Mouse (Mus musculus): ENCODE data around the gene Iqsec3.
"Not testable (repeated sequence)": the region's sequence is repeated elsewhere in the genome, so short reads cannot be mapped to it uniquely, and the experiment has no call there.

Iqsec3 gene

DNA sequence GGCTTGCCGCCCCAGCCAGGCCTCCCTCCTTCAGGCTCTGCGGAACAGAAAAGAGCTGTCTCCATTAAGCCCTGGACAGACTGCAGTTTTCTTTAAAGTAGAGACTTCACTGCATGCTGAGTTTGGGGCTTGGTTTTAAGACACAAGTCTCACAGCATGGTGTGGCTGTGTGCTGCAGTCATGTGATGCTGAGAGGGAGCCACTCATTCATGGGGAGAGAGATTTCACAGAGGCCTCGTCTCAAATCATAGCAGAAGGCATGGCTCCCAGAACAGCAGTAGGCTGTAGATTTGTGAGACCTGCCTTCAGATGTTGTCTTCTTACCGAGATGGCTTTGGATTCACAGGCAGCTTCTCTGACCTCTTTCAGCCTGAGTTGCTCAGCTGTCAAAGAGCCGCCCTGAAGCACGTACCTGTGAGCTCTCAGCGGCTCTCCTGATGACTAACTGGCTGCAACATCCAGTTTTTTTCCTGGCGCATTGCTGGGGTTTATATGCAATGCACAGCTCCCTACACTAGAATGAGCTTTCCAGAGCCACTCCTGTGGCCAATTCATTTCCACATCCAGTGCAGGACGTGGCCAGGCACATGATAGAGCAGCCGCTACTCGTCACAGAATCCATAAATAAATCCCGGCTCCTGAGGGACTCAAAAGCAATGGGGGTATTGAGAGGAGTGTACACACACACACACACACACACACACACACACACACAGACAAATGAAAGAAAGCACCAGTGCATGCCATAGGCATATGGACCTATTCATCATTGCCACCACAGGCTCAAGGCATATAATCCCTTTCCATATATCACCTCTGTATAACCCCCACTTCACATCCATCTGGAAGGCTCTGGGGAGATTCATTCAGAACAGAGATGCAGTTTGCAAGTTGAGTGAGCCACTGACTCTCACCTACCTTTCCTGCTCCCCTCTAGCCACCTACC lies 18.7 kb downstream of the Iqsec3 start:
- no peak for DNase-seq (ENCODE audit: low spot score)

DNA sequence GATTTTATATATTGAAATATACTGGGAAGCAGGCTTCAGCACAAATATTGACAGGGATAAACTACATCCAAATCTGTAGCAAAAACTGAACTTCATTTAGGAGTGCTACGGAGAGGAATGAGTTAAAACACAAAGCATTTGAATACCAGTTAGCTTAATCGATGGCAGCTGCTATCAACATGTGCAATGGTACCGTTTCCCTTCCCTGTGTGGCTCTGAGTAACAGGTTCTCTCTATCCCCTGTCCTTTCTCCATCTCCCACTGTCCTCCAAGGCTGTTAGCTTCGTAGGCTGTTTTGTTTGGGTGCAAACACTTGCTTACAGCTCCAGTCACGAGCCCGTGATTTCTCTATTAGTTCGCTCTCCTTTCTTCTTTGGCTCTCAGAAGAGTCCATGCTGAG lies 19.7 kb downstream of the Iqsec3 start:
- DNase-seq (ENCODE audit: low spot score) = no peak

DNA sequence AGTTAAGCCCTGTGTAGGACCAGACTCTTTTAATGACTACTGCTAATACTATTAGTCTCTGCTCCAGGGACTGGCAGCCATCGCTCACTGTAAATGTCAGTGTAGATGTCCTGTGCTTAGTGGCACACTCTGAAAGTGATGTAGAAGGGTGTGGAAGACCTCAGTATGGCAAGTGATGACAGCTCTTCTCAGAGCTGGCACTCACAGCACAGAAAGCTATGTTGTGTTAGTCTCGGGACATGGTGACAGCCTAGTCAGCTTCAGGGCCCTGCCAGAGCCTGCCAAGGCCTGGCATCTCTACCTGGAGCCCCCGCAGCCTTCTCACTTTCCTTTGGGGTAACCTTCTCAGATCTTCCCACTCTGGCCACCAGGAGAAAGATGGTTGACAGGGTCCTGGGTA lies 21.8 kb downstream of the Iqsec3 start:
- no peak for DNase-seq (ENCODE audit: low spot score)

DNA sequence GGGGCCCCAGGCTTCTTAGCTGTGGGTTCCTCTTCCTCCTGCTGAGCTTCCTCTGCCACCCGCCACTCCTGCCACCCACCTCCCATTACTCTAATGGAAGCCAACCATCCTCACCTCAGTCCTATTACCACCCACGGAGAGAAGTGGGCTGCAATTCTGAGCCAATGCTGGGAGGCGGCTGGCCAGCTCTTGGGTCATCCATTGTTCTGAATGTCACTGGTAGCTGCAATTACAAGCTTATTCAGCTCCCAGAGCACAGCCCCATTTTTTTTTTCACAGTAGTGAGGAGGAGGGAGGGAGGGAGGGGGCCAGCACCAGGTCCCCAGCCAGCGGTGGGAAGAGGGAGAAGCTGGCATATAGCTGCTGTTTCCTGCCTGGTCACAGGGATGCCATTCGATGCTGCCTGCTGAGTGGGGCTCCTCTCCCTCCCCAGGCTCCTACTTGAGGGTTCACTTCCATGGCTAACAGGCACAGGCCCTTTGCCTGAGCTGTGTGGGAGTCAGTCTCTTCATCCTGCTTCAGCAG lies 32.7 kb downstream of the Iqsec3 start:
- no peak for DNase-seq (ENCODE audit: low spot score)

DNA sequence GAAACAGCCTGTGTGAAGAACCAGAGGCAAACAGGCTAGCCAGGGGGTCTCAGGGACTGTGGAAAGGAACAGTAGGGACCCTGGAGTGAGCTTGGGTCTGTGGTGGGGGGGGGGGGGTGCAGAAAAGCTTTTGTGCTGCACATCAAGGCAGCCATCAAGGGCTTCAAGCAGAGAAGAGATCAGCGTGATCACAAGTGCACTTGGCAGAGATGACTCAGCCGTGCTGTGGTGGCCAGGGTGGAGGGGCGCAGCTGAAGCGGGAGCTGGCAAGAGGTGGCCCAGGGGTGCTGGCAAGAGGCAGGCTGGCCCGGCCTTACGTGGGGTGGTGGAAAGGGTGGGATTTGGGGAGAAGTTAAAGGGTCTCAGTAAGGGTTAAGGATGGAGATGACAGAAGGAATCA lies 48.6 kb downstream of the Iqsec3 start:
- DNase-seq (ENCODE audit: low spot score) = no peak

DNA sequence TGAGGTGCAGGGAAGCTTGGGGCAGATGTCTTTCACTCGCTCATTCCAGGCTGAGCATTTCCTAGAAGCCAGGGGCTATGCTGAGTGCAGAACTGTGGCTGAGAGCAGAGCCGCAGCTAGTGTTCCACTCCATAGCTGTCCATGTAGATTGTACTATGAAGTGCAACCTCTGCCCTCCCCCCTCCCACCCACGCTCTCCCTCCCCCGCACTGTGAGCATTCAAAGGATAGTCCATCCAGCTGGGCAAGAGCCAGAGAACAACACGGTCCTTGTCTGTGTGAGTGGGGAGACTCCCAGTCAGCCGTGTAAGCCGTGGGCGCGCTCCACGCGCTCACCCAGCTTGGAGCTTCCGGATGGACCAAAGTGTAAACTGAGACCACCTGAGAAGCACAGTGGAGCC lies 49.1 kb downstream of the Iqsec3 start:
- no peak for DNase-seq (ENCODE audit: low spot score)

DNA sequence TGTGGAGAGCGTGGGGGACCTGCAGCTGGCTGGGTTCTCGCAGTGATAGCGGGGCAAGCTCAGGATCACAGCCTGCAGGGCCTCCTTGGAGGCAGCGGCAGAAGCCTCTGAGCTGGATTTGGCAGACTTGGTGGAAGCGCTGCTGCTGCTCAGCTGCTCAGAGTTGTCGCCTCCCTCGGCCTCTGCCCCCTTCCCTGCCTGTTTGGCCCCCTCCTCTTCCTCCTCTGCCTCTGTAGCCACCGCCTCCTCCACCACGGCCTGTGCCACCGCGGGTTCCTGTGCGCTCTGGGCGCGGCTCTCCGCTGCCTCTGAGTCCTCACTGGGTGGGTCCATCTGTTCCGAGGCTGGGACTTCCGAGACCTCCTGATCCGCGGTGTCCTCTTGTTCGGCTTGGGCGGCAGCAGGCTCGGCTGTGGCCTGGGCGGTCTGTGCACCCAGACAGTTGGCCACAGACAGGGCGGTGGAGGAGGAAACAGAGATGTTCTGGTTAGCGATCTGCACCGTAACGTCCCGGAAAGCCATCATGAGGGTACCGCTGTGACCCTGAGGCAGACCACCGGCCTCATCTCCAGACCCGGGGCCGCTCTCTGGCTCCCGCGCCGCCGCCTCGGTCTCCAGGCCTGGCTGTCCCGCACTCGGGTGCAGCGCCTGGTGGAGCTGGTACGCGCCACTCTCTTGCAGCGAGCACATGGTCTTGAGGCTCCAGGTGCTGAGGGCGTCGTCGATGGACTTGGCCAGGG lies 60.8 kb downstream of the Iqsec3 start:
- DNase-seq (ENCODE audit: low spot score) = no peak

DNA sequence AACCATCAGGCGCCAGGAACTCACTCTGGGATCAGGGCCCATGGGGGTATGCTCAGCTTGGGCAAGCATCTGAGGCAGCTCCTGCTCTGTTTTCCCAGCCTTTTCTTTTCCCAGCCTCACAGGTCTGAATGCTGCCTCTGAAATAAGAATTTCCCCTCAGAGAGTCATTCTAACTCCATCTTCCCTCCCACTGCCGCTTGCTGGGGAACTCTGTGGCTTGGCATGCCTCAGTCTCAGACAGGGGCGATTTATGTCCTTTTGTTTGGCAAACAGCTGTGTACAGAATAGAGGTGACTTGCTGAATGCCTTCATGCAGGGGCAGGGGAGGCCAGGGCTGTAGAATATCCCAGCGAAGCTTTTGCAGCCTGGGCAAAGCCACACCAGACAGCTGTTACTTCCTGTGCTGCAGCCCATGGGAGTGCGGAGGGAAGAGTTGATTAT lies 65.9 kb downstream of the Iqsec3 start:
- no peak for DNase-seq (ENCODE audit: low spot score)

DNA sequence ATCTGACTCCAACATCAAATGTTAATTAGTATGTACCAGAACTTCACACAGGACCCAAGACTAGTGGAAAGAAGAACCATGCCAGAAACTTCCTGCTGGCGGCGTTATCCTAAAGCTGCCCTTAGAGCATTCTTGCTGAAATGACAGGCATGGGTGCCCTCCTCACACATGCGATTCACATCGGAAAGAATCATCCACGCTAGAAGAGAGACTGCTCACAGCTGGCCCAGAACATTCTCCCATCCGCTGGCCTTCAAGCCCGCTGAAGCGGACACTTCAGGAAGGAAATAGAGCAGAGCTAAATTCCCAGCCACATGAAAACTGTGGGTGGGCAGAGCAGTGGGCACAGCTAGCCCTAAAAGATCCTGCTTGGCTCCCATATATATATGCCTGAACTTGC lies 68.2 kb downstream of the Iqsec3 start:
- no peak for DNase-seq (ENCODE audit: low spot score)

DNA sequence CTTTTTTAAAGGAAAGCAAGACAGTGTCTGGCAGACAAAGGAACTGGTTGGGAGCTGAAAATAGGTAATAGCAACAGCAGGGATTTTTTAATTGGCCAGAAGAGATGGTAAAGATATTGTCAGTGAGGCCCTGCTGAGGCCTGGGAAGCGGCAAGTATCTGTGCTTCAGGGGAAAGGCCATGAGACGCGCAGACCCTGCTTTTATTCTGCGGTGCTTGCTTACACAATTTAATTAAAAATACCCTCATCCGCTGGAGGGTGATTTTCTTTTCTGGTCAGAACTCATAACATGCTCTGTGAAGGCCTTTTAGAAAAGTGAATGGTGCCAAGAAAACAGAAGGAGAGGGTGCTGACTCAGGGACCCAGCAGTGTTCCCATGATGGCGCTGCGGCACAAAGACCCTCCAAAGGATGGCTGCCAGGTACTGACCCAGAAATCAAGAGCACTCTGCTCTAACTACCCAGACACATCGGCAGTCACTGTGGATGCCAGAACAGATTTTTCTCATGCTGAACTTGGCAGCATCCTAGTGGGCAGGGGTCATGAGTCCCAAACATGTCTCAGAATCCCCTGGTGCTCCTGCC lies 70.7 kb downstream of the Iqsec3 start:
- DNase-seq (ENCODE audit: low spot score) = no peak

DNA sequence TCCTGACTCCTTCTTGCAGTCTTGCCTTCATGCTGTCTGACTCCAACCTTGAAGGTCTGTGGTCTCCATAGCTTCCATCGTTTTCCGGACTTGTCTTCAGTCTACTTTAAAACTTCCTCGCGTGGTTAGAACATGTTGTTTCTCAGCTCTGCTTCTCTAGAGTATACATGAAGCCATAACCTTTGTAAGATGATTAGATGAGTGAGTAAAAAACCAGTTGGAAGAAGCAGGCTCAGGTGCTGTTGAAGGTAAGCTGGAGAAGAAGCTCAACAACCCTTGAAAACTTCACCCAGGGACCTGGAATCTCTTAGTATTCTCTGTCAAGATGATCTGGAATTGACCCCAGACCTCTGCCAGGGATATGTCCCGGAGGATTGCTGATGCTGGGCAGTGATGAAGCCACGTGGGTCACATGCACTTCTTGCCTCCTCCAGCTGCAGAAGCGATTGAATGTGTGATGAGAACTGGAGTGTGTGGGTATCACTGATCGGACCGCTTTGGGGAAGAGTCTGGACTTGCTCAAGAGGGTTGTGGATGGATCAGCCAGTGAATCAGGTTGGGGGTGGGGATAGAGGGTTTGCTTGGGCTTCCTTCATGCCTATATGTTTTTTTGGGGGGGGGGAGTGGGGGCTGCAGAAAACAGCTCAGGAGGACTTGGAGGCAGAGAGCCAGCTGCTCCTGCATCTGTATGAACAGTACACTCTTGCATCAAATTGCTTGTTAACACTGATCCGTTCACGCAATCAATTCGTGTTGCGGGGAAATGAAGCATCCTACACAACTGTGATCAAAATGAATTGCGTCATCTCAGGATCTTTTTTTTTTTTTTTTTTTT lies 71.4 kb downstream of the Iqsec3 start:
- DNase-seq (ENCODE audit: low spot score) = no peak

DNA sequence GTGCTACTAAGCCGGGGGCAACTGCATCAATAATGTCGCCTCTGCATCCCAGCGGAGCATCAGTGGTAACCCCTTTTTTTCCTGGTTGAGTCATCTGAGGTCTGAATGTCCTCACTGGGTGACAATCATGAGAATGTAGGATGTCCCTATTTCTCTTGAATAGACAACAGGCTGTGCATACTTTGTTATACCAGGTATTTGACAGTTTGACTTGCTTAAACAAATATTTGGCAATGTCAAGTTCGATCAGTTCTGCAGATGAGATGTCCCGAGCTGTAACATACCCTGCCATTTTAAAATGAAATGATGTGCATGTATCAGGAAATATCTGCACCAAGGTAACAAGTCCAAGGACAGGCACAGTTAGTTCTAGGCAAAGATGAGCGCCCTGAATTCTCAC lies 72.3 kb downstream of the Iqsec3 start:
- no peak for DNase-seq (ENCODE audit: low spot score)

DNA sequence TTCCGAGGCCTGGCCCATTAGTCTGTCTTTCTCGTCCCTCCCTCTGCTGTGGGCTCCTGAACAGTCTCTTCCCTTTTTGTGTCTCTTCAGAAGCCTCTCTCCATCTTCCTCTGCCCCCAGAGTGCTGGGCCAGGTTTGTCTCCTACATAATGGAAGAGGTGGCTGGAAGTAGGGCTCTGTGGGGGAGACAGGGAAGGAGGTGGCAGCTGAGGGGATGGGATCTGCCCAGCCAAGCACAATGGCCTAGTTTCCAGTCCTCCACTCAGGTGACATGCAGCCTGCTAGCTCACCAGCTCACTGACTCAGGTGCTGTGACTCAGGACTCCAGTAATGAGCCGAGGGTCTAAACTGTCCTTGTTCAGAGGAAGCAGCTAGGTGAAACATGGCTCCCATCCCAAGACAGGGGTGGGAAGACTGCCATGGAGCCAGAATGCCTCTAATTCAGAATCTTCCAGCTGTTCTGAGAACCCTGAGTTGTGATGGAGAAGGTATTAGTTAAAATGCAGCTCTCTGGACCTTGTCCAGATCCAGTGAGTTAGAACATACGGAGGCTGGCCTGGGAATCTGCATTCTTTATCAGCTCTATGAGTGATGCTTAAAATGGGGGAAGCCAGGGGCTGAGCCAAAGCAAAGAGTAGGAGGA lies 80.7 kb downstream of the Iqsec3 start:
- DNase-seq (ENCODE audit: low spot score) = no peak

DNA sequence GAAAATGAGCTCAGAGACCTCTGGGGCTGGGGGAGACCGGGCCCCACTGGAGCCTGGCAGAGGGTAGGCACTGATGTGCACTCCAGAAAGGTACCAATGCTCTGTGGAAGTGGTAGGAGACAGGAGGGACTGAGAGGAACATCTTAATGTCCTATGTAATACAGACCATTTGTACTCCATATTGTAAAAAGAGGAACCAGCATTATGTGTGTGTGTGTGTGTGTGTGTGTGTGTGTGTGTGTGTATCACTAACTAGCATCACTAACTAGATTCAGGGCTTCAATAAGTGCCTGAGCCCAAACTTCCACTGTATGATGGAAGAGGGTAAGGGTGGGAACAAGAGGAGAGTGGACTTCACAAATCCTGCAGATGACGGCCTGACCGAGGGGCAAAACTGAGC lies 88.1 kb downstream of the Iqsec3 start:
- DNase-seq (ENCODE audit: low spot score) = no peak

DNA sequence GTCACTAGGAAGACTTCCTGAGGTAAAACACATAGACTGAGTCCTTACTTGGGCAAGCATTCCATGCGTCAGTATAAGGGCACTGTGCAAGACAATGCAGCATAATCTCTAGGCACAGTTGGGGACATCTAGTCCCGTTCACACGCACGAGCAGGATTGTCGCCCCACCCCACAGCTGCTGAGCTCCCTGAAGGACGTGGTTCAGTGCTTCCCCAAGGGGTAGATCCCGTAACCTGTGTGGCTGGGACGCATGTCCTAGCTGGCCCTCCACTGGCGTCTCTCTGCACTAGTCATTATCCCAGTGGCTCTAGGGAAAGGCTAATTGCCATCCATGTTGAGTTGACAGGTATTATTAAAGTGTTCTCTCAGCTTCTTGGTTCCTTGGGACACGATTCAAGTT lies 91.4 kb downstream of the Iqsec3 start:
- no peak for DNase-seq (ENCODE audit: low spot score)

DNA sequence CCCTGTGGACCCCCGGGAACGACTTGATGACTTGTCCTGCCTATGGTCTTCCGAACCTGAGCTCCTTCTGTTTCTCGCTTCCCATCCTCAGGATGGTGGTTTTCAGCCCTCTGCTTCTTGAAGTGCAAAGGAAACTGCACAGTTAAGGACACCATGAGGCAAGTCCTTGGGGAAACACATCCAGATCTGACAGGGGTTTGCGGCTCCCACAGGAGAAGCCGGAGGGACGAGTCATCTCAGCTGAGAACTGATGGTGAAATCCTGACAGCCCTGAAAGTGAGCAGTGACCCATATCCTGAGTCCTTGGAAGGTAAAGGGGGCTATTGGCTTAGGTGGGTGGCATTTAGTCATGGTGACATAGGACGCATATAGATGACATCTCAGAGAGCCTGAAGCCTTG lies 92.9 kb downstream of the Iqsec3 start:
- no peak for DNase-seq (ENCODE audit: low spot score)

DNA sequence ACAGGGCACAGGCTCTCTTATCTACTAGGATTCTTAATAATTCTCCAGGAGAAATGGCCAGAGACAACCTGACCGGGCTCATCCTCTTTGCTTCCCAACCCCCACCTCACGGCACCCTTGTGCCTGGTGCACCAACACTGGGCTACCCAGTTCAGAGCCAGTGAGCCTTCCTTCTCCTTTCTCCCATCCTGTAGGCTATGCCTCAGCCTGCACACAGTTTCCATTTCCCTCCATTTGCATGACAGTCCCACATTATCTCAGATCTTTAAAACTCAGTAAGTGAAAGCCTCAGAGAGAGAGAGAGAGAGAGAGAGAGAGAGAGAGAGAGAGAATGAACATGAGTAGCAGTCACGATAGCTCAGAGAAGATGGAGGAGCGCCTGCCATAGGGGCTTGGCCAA lies 95.2 kb downstream of the Iqsec3 start:
- no peak for DNase-seq (ENCODE audit: low spot score)

DNA sequence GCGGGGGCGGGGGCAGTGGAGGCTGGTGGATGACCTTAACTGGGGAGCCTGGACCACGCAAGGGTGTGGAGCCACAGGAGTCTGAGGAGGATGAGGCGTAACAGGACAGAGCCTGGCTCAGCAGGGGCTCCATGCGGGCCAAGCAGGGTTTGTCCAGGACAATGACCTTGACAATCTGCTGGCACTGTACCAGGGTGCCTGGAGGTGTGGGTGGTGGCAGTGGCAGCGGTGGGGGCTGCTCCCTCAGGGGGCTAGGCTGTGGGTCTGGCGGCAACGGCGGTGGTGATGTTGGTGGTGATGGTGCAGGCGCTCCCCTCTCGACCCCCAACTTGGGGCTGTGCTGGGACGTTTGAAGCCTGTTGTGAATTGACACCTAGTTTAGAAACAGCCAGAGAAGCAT lies 97.3 kb downstream of the Iqsec3 start:
- no peak for DNase-seq (ENCODE audit: low spot score)

DNA sequence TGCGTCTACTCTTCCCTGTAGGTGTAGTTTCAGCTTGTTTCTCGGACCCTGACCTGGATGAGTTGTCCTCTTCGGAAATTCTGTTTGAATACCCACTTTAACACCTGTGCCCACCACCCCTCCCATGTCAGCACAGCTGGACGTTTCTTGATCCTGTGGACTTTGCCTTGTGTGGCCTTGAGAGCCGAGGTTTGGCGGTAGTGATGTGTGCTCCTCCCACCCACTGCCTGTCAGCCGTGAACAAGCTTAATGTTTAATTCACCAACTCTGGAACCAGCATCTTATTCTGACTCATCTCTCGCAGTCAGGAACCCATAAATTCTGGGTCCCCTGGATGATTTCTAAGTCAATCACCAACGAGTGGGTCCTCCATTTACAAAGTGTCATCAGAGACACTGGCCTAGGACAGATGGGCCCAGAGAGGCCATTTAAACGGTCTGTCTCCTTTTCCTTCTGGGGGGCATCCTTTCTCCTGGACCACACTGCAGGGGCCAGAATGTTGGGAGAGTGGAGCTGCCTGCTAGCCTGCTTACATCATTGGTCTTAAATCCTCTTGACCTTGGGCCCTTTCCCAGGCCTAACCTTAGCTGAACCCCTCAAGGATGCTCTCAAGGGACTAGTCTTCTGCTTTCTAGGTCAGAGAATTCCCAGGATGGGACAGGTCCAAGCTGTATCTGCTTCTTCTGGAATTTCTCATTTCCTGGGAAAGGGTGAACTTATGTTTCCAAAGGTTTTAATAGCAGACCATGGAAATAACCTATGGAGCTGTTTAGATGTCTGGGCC lies 102.1 kb downstream of the Iqsec3 start:
- no peak for DNase-seq (ENCODE audit: low spot score)

DNA sequence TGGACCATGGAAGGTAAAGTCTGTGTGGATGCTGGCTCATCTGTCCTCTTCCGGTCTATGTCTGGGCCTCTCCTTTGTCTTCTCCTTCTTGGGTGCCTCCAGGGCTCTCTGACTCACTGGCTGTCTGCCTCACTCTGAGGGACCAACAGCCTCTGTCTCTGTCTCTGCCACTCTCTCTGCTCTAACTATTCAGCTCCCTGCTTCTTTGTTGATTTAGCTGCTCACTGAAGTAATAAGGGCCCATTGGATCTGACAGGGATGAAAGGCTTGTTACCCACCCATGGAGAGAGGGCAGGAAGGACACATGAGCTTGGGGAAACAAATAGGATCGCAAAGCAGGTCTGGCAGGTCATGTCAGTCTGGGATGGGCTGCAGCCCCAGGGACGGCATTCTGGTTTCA lies 106.4 kb downstream of the Iqsec3 start:
- no peak for DNase-seq (ENCODE audit: low spot score)

DNA sequence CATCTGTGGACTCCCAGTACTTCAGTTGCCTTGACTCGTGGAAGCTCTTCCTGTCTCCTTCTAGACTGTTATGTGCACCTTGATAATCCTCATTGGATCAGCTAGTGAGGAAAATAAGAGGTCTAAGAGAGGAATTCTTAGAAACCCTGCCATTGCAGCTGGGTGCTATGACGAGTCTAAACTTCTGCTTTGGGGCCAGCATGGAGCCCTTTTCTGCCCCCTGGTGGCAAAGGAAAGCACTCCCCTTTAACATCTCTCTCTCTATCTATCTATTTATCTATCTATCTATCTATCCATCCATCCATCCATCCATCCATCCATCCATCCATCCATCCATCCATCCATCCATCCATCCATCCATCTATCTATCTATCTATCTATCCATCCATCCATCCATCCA lies 106.9 kb downstream of the Iqsec3 start:
- DNase-seq (ENCODE audit: low spot score) = not testable (repeated sequence)
